Mouse (Mus musculus): ENCODE results near the gene Olfr1110. TPM values are rescaled to one million over a fixed set of nuclear protein-coding genes. Genes with fewer than 3 reads are reported as not detected.
"Not testable (repeated sequence)": the region's sequence is repeated elsewhere in the genome, so short reads cannot be mapped to it uniquely, and the experiment has no call there.

The Olfr1110 gene
- total RNA-seq (2015; ENCODE audit: low replicate concordance) (not detected in 2 replicates), total RNA-seq (2017; ENCODE audit: low replicate concordance) (not detected in 2 replicates)

- no peak for ATAC-seq (replicated peaks; ENCODE audit: low FRiP score, poor library complexity, severe bottlenecking)
Measured at GRCm38 (mm10) chr2:87140200-87140599, at the start of gene Olfr1110. Gene Olfr1110, minus strand, starts transcription at chr2:87140300.

- no peak for ATAC-seq (replicated peaks; ENCODE audit: low FRiP score, poor library complexity, severe bottlenecking)
Measured at GRCm38 (mm10) chr2:87187498-87187897, 47.4 kb upstream of the Olfr1110 start, which contains the start of gene Olfr1112. Gene Olfr1112, plus strand, starts transcription at chr2:87187798.

GRCm38 (mm10) chr2:87167731-87168130, 27.6 kb upstream of the Olfr1110 start:
- not testable (repeated sequence) for ATAC-seq (replicated peaks; ENCODE audit: low FRiP score, poor library complexity, severe bottlenecking)

- no peak for ATAC-seq (replicated peaks; ENCODE audit: low FRiP score, poor library complexity, severe bottlenecking)
Measured at GRCm38 (mm10) chr2:87152524-87152923, 12.4 kb upstream of the Olfr1110 start, which contains the start of gene Olfr1111. Gene Olfr1111, minus strand, starts transcription at chr2:87152624.

GRCm38 (mm10) chr2:87114467-87114866, 25.6 kb downstream of the Olfr1110 start, which contains the start of gene Olfr259:
Gene Olfr259, minus strand, starts transcription at chr2:87114567.
- no peak for ATAC-seq (replicated peaks; ENCODE audit: low FRiP score, poor library complexity, severe bottlenecking)

- no peak for ATAC-seq (replicated peaks; ENCODE audit: low FRiP score, poor library complexity, severe bottlenecking)
Measured at GRCm38 (mm10) chr2:87095908-87096307, 44.2 kb downstream of the Olfr1110 start, which contains the start of gene Olfr1109. Gene Olfr1109, minus strand, starts transcription at chr2:87096008.

Other genes with a start within 250 kb of the Olfr1110 start
- gene Olfr1097, start 248.1 kb downstream of the Olfr1110 start, total RNA-seq (2015; ENCODE audit: low replicate concordance), result not detected in 2 replicates
- not detected in 2 replicates for gene Olfr1097, start 248.1 kb downstream of the Olfr1110 start, total RNA-seq (2017; ENCODE audit: low replicate concordance)
- not detected in 2 replicates for gene Olfr1098, start 215.8 kb downstream of the Olfr1110 start, total RNA-seq (2015; ENCODE audit: low replicate concordance)
- gene Olfr1098, start 215.8 kb downstream of the Olfr1110 start, total RNA-seq (2017; ENCODE audit: low replicate concordance), result not detected in 2 replicates
- not detected in 2 replicates for gene Olfr1099, start 179.6 kb downstream of the Olfr1110 start, total RNA-seq (2015; ENCODE audit: low replicate concordance)
- gene Olfr1099, start 179.6 kb downstream of the Olfr1110 start, total RNA-seq (2017; ENCODE audit: low replicate concordance), result not detected in 2 replicates
- not detected in 2 replicates for gene Olfr1100, start 160.3 kb downstream of the Olfr1110 start, total RNA-seq (2015; ENCODE audit: low replicate concordance)
- gene Olfr1100, start 160.3 kb downstream of the Olfr1110 start, total RNA-seq (2017; ENCODE audit: low replicate concordance), result not detected in 2 replicates
- not detected in 2 replicates for gene Olfr1101, start 149.1 kb downstream of the Olfr1110 start, total RNA-seq (2015; ENCODE audit: low replicate concordance)
- not detected in 2 replicates for gene Olfr1101, start 149.1 kb downstream of the Olfr1110 start, total RNA-seq (2017; ENCODE audit: low replicate concordance)
- not detected in 2 replicates for gene Olfr1102, start 141.9 kb downstream of the Olfr1110 start, total RNA-seq (2015; ENCODE audit: low replicate concordance)
- not detected in 2 replicates for gene Olfr1102, start 141.9 kb downstream of the Olfr1110 start, total RNA-seq (2017; ENCODE audit: low replicate concordance)
- not detected in 2 replicates for gene Olfr1104, start 113.2 kb downstream of the Olfr1110 start, total RNA-seq (2015; ENCODE audit: low replicate concordance)
- not detected in 2 replicates for gene Olfr1104, start 113.2 kb downstream of the Olfr1110 start, total RNA-seq (2017; ENCODE audit: low replicate concordance)
- gene Olfr1105, start 103.8 kb downstream of the Olfr1110 start, total RNA-seq (2015; ENCODE audit: low replicate concordance), result not detected in 2 replicates
- not detected in 2 replicates for gene Olfr1105, start 103.8 kb downstream of the Olfr1110 start, total RNA-seq (2017; ENCODE audit: low replicate concordance)
- not detected in 2 replicates for gene Olfr1106, start 88.0 kb downstream of the Olfr1110 start, total RNA-seq (2015; ENCODE audit: low replicate concordance)
- not detected in 2 replicates for gene Olfr1106, start 88.0 kb downstream of the Olfr1110 start, total RNA-seq (2017; ENCODE audit: low replicate concordance)
- not detected in 2 replicates for gene Olfr1107, start 64.5 kb downstream of the Olfr1110 start, total RNA-seq (2015; ENCODE audit: low replicate concordance)
- gene Olfr1107, start 64.5 kb downstream of the Olfr1110 start, total RNA-seq (2017; ENCODE audit: low replicate concordance), result not detected in 2 replicates
- gene Olfr1109, start 44.3 kb downstream of the Olfr1110 start, total RNA-seq (2015; ENCODE audit: low replicate concordance), result not detected in 2 replicates
- not detected in 2 replicates for gene Olfr1109, start 44.3 kb downstream of the Olfr1110 start, total RNA-seq (2017; ENCODE audit: low replicate concordance)
- not detected in 2 replicates for gene Olfr259, start 25.7 kb downstream of the Olfr1110 start, total RNA-seq (2015; ENCODE audit: low replicate concordance)
- not detected in 2 replicates for gene Olfr259, start 25.7 kb downstream of the Olfr1110 start, total RNA-seq (2017; ENCODE audit: low replicate concordance)
- not detected in 2 replicates for gene Olfr1111, start 12.3 kb upstream of the Olfr1110 start, total RNA-seq (2015; ENCODE audit: low replicate concordance)
- not detected in 2 replicates for gene Olfr1111, start 12.3 kb upstream of the Olfr1110 start, total RNA-seq (2017; ENCODE audit: low replicate concordance)
- gene Olfr1112, start 47.5 kb upstream of the Olfr1110 start, total RNA-seq (2015; ENCODE audit: low replicate concordance), result not detected in 2 replicates
- gene Olfr1112, start 47.5 kb upstream of the Olfr1110 start, total RNA-seq (2017; ENCODE audit: low replicate concordance), result not detected in 2 replicates
- not detected in 2 replicates for gene Olfr1113, start 68.7 kb upstream of the Olfr1110 start, total RNA-seq (2015; ENCODE audit: low replicate concordance)
- not detected in 2 replicates for gene Olfr1113, start 68.7 kb upstream of the Olfr1110 start, total RNA-seq (2017; ENCODE audit: low replicate concordance)
- not detected in 2 replicates for gene Olfr1115, start 107.7 kb upstream of the Olfr1110 start, total RNA-seq (2015; ENCODE audit: low replicate concordance)
- gene Olfr1115, start 107.7 kb upstream of the Olfr1110 start, total RNA-seq (2017; ENCODE audit: low replicate concordance), result not detected in 2 replicates
- gene Olfr1116, start 127.2 kb upstream of the Olfr1110 start, total RNA-seq (2015; ENCODE audit: low replicate concordance), result not detected in 2 replicates
- not detected in 2 replicates for gene Olfr1116, start 127.2 kb upstream of the Olfr1110 start, total RNA-seq (2017; ENCODE audit: low replicate concordance)
- not detected in 2 replicates for gene Olfr1118, start 167.3 kb upstream of the Olfr1110 start, total RNA-seq (2015; ENCODE audit: low replicate concordance)
- not detected in 2 replicates for gene Olfr1118, start 167.3 kb upstream of the Olfr1110 start, total RNA-seq (2017; ENCODE audit: low replicate concordance)
- not detected in 2 replicates for gene Olfr1120, start 214.5 kb upstream of the Olfr1110 start, total RNA-seq (2015; ENCODE audit: low replicate concordance)
- gene Olfr1120, start 214.5 kb upstream of the Olfr1110 start, total RNA-seq (2017; ENCODE audit: low replicate concordance), result not detected in 2 replicates
- gene Olfr1121, start 229.6 kb upstream of the Olfr1110 start, total RNA-seq (2015; ENCODE audit: low replicate concordance), result not detected in 2 replicates
- not detected in 2 replicates for gene Olfr1121, start 229.6 kb upstream of the Olfr1110 start, total RNA-seq (2017; ENCODE audit: low replicate concordance)
- gene Olfr1122, start 245.5 kb upstream of the Olfr1110 start, total RNA-seq (2015; ENCODE audit: low replicate concordance), result not detected in 2 replicates
- gene Olfr1122, start 245.5 kb upstream of the Olfr1110 start, total RNA-seq (2017; ENCODE audit: low replicate concordance), result not detected in 2 replicates

All from erythroid progenitor cell, adult 5-6 weeks (primary cell).